Mouse (Mus musculus): ENCODE results near the gene Gpr83.

Gpr83 gene

GRCm38 (mm10) chr9:14868326-14868725, 8.3 kb downstream of the Gpr83 start:
- DNase-seq (ENCODE audit: low read depth, low spot score): no peak

- DNase-seq (ENCODE audit: low read depth, low spot score): no peak
These were observed 10.4 kb downstream of the Gpr83 start for GRCm38 (mm10) chr9:14870377-14870776.

- no peak for DNase-seq (ENCODE audit: low read depth, low spot score)
These were observed 10.8 kb downstream of the Gpr83 start for GRCm38 (mm10) chr9:14870802-14871201.

GRCm38 (mm10) chr9:14871536-14871935, 11.5 kb downstream of the Gpr83 start:
- DNase-seq (ENCODE audit: low read depth, low spot score): no peak

- DNase-seq (ENCODE audit: low read depth, low spot score): no peak
These were observed 12.3 kb downstream of the Gpr83 start for GRCm38 (mm10) chr9:14872181-14872930.

GRCm38 (mm10) chr9:14875743-14876507, 15.9 kb downstream of the Gpr83 start:
- DNase-seq (ENCODE audit: low read depth, low spot score): no peak

GRCm38 (mm10) chr9:14876566-14876965, 16.6 kb downstream of the Gpr83 start:
- DNase-seq (ENCODE audit: low read depth, low spot score): peak; percentile 81

GRCm38 (mm10) chr9:14884641-14885040, 24.6 kb downstream of the Gpr83 start:
- no peak for DNase-seq (ENCODE audit: low read depth, low spot score)

GRCm38 (mm10) chr9:14885151-14885550, 25.1 kb downstream of the Gpr83 start:
- no peak for DNase-seq (ENCODE audit: low read depth, low spot score)

- DNase-seq (ENCODE audit: low read depth, low spot score): no peak
These were observed 25.9 kb downstream of the Gpr83 start for GRCm38 (mm10) chr9:14885954-14886353.

- DNase-seq (ENCODE audit: low read depth, low spot score): no peak
These were observed 27.9 kb downstream of the Gpr83 start for GRCm38 (mm10) chr9:14887787-14888382.

GRCm38 (mm10) chr9:14888671-14889070, 28.7 kb downstream of the Gpr83 start:
- no peak for DNase-seq (ENCODE audit: low read depth, low spot score)

GRCm38 (mm10) chr9:14890699-14891098, 30.7 kb downstream of the Gpr83 start:
- peak; percentile 51 for DNase-seq (ENCODE audit: low read depth, low spot score)

- no peak for DNase-seq (ENCODE audit: low read depth, low spot score)
These were observed 31.9 kb downstream of the Gpr83 start for GRCm38 (mm10) chr9:14891891-14892290.

GRCm38 (mm10) chr9:14893388-14893787, 33.4 kb downstream of the Gpr83 start:
- no peak for DNase-seq (ENCODE audit: low read depth, low spot score)

GRCm38 (mm10) chr9:14894628-14895027, 34.6 kb downstream of the Gpr83 start:
- peak; percentile 65 for DNase-seq (ENCODE audit: low read depth, low spot score)

GRCm38 (mm10) chr9:14895237-14895835, 35.3 kb downstream of the Gpr83 start:
- DNase-seq (ENCODE audit: low read depth, low spot score): no peak

- DNase-seq (ENCODE audit: low read depth, low spot score): no peak
These were observed 37.1 kb downstream of the Gpr83 start for GRCm38 (mm10) chr9:14897102-14897501.

- no peak for DNase-seq (ENCODE audit: low read depth, low spot score)
These were observed 41.7 kb downstream of the Gpr83 start for GRCm38 (mm10) chr9:14901757-14902156.

- no peak for DNase-seq (ENCODE audit: low read depth, low spot score)
These were observed 42.4 kb downstream of the Gpr83 start for GRCm38 (mm10) chr9:14902416-14902815.

- no peak for DNase-seq (ENCODE audit: low read depth, low spot score)
These were observed 43.0 kb downstream of the Gpr83 start for GRCm38 (mm10) chr9:14903006-14903405.

Data from ZHBTc4 (cell line).